Mouse (Mus musculus): ENCODE results near the gene Zfp710. TPM values are rescaled to one million over a fixed set of nuclear protein-coding genes. Genes with fewer than 3 reads are reported as not detected.
"Not testable (repeated sequence)": the region's sequence is repeated elsewhere in the genome, so short reads cannot be mapped to it uniquely, and the experiment has no call there.

Gene Zfp710
- polyA plus RNA-seq, 1 experiment from 2014 or later, result 9.4 TPM

DNA sequence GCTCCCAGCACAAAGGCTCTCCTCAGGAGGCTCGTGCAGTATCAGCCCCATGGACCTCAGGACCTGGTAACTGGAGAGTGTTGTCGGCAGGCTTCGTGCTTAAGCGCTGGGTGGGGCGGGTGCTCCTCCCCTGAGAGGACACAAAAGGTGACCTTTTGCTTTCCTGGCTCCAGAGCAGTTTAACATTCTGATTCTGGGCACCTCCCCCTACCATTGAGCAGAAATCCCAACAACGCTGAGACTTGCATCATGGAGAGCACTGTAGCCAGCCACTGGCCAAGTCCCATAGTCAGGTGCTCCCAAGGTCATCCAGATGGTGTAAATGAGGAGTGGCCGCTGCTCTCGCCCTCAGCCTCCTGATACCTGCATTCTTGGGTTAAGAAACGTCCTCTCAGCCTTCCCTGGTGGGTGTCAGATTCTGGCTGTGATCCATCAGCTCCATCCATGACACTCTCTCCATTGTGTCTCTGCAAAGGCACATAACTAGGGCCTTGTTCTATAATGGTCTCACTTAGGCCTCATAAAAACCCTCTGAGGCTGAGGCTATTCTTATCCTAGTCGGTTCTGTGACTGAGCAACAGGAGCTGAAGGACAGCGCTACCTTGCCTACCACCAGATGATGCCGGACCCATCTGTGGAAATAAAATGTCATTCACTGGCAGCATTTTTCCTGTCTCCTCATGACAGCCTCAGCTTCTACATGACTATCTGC is 105.9 kb downstream of the Zfp710 start:
- Histone ChIP-seq H3K4me1 (replicated peaks) (peaks cover 41% of the 10 kb centered on the region), H3K36me3 (no peaks in the 10 kb centered on the region), H3K4me3 (no peak overlapping the region), H3K9ac (peak overlapping the region; percentile 30; the same call in 1 of the 2 replicates), H3K9me3 (replicated peaks) (no peaks in the 10 kb centered on the region), H3K27ac (peak overlapping the region; percentile 98), H3K27me3 (no peaks in the 10 kb centered on the region), H3K4me2 (peak overlapping the region; percentile 30; the same call in 1 of the 2 replicates)
- WGBS, result 27% methylated on average over 12 of the region's 12 CpGs
- ATAC-seq (replicated peaks; ENCODE audit: insufficient number of reproducible peaks, insufficient read depth, low FRiP score, low read depth), result peak; percentile 81

DNA sequence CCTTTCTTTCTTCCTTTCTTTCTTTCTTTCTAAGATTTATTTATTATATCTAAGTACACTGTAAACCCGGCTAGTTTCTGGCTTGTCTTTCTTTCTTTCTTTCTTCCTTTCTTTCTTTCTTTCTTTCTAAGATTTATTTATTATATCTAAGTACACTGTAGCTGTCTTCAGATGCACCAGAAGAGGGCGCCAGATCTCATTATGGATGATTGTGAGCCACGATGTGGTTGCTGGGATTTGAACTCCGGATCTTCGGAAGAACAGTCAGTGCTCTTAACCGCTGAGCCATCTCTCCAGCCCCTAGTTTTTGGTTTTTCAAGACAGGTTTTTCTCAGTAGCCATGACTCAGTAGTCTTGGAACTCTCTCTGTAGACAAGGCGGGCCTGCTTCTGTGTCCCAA is 106.7 kb downstream of the Zfp710 start:
- Histone ChIP-seq H3K27ac (peak overlapping the region; percentile 98), H3K4me1 (replicated peaks) (peaks cover 41% of the 10 kb centered on the region)
- H3K9me3 ChIP-seq (replicated peaks); H3K4me2 ChIP-seq; H3K4me3 ChIP-seq; ATAC-seq (replicated peaks; ENCODE audit: insufficient number of reproducible peaks, insufficient read depth, low FRiP score, low read depth); H3K27me3 ChIP-seq; H3K36me3 ChIP-seq; H3K9ac ChIP-seq: not testable (repeated sequence)
- WGBS, result 69% methylated on average over 7 of the region's 7 CpGs

DNA sequence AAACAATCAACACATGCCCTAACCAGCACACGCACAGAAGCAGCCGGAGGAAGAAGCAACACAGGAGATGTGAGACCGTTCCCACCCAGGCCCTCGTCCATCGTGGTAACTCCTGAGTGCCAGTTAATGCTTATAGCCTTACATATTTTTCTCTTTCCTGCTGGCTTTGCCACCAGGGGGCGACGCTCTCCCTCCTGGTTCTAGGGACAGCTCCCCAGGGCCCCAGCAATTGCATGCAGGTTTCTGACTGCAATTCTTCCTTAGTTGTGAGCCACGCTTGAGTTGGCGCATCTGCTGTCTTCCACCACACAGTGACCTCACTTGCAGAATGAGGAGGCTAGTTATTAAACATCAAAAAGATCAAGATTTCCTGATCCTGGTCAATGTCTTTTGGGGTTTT is 107.9 kb downstream of the Zfp710 start:
- Histone ChIP-seq H3K4me2 (no peak overlapping the region), H3K9ac (no peak overlapping the region), H3K27me3 (no peaks in the 10 kb centered on the region), H3K27ac (0 out of 2 replicates have a peak overlapping the region, but pooled peaks have one; percentile 2), H3K4me1 (replicated peaks) (peaks cover 41% of the 10 kb centered on the region), H3K36me3 (no peaks in the 10 kb centered on the region), H3K4me3 (no peak overlapping the region), H3K9me3 (replicated peaks) (peaks cover 3% of the 10 kb centered on the region; the same call in 1 of the 2 replicates)
- no peak for ATAC-seq (replicated peaks; ENCODE audit: insufficient number of reproducible peaks, insufficient read depth, low FRiP score, low read depth)
- 56% methylated on average over 9 of the region's 9 CpGs for WGBS

DNA sequence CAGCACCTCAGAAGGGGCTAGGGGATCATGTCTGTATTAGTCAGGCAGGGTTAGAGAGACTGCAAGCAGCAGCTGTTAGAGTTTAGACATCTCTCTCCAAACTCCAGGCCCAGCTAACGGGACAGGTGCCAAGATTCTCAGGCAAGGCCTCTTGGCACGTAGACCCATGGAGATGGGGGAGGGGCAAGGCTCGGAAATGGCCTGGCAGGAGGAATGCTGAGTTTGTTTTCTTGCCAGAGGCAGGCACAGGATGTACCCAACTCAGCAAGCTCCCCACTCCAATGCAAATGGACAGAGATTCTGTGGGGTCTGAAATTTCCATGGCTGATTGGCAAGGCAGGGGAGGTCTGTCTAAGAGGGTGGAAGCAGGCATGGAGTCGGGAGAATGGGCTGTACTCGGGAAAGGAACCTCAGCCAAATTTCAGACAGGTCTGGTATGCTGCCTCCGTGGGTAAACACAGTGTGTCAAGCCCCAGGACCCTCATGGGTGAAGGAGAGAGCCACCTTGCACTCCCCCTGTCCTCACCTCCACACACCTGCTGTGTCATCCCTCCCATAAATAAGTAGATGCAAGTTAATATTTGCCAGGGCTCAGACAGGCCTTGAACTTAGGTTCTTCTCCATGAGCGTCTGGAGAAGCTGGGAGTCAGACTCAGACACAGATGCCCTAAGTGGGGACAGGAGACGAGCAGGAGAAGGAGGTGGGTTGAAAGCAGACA is 110.0 kb downstream of the Zfp710 start:
- Histone ChIP-seq H3K9me3 (replicated peaks) (peaks cover 3% of the 10 kb centered on the region; the same call in 1 of the 2 replicates), H3K9ac (peak overlapping the region; percentile 27; the same call in 1 of the 2 replicates), H3K27me3 (no peaks in the 10 kb centered on the region), H3K4me1 (replicated peaks) (peaks cover 31% of the 10 kb centered on the region), H3K4me2 (peak overlapping the region; percentile 36), H3K36me3 (no peaks in the 10 kb centered on the region), H3K4me3 (no peak overlapping the region), H3K27ac (peak overlapping the region; percentile 95)
- 23% methylated on average over 8 of the region's 8 CpGs for WGBS
- ATAC-seq (replicated peaks; ENCODE audit: insufficient number of reproducible peaks, insufficient read depth, low FRiP score, low read depth), result peak; percentile 76

DNA sequence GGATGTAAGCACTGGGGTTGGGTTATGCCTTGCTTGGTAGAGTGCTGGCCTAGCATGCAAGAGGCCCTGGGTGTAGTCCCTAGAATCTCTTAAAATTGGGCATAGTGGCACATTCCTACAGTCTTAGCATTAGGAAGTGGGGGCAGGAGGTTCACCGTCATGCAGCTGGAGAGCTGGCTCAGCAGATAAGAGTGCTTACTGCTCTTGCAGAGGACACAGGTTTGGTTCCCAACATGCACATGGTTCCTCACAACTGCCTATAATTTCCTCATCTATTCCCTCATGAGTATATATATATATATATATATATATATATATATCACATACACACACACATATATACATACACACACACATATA is 110.5 kb downstream of the Zfp710 start:
- H3K4me3 ChIP-seq, result no peak overlapping the region
- H3K4me2 ChIP-seq, result peak overlapping the region; percentile 36; the same call in 1 of the 2 replicates
- ATAC-seq (replicated peaks; ENCODE audit: insufficient number of reproducible peaks, insufficient read depth, low FRiP score, low read depth), result no peak
- H3K36me3 ChIP-seq, result no peaks in the 10 kb centered on the region
- peak overlapping the region; percentile 95 for H3K27ac ChIP-seq
- 23% methylated on average over 1 of the region's 1 CpGs for WGBS
- H3K4me1 ChIP-seq (replicated peaks), result peaks cover 27% of the 10 kb centered on the region
- H3K27me3 ChIP-seq, result no peaks in the 10 kb centered on the region
- H3K9me3 ChIP-seq (replicated peaks), result peaks cover 3% of the 10 kb centered on the region; the same call in 1 of the 2 replicates
- H3K9ac ChIP-seq, result no peak overlapping the region

DNA sequence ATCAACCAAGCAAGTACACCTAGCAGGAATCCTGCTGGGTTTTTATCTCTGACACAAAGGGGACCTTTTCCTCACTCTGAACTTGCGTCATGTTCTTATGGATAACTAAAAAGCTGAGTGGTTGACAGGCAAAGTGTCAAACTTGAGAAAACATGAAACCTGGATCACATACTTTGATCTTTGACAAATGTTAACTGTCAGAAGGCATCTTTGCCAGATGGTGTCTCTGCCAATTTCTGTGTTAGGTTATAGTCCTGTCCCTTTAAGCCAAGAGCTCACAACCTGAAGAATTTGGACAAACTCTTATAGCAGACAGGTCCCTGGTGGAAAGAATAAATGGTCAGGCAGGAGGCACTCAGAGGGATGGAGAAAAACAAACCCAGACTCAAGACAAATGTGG is 113.8 kb downstream of the Zfp710 start:
- no peak for ATAC-seq (replicated peaks; ENCODE audit: insufficient number of reproducible peaks, insufficient read depth, low FRiP score, low read depth)
- Histone ChIP-seq H3K27me3 (no peaks in the 10 kb centered on the region), H3K36me3 (no peaks in the 10 kb centered on the region), H3K27ac (no peak overlapping the region), H3K4me3 (no peak overlapping the region), H3K4me1 (replicated peaks) (peaks cover 21% of the 10 kb centered on the region), H3K9ac (no peak overlapping the region), H3K4me2 (no peak overlapping the region), H3K9me3 (replicated peaks) (peaks cover 3% of the 10 kb centered on the region; the same call in 1 of the 2 replicates)
- WGBS, result 81% methylated on average over 1 of the region's 1 CpGs

DNA sequence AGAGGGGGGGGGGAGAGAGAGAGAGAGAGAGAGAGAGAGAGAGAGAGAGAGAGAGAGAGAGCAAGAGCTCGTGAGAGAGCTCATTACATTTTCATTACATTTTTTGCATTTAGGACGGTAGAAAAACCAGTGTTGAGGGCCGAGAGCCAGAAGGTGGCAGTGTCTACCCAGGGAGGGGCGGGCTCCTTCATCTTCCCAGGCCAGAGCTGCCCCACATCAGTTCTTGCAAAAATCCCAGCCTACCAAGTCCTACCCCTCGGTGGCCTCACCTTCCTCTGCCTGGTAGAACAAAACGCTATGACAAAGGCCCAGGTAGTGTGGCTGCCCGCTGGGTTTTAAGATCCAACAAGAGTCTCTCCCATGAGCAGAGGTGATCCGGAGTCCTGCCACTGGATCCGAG is 116.2 kb downstream of the Zfp710 start:
- Histone ChIP-seq H3K9me3 (replicated peaks) (peaks cover 3% of the 10 kb centered on the region; the same call in 1 of the 2 replicates), H3K36me3 (no peaks in the 10 kb centered on the region), H3K4me2 (no peak overlapping the region), H3K4me1 (replicated peaks) (peaks cover 11% of the 10 kb centered on the region), H3K27ac (0 out of 2 replicates have a peak overlapping the region, but pooled peaks have one; percentile 10), H3K27me3 (no peaks in the 10 kb centered on the region), H3K9ac (peak overlapping the region; percentile 29; the same call in 1 of the 2 replicates), H3K4me3 (no peak overlapping the region)
- 16% methylated on average over 9 of the region's 9 CpGs for WGBS
- 0 out of 2 replicates have a peak, but pooled peaks have one; percentile 31 for ATAC-seq (replicated peaks; ENCODE audit: insufficient number of reproducible peaks, insufficient read depth, low FRiP score, low read depth)

Other genes with a start within 250 kb of the Zfp710 start
- gene Mesp1, start 231.0 kb upstream of the Zfp710 start, polyA plus RNA-seq (2015; fragmentation: Nextera tagmentation; extraction: Ambion mirVana), result 0.14 TPM in 1 of 2 replicates, not detected in the other
- gene Mesp2, start 214.1 kb upstream of the Zfp710 start, polyA plus RNA-seq (2015; fragmentation: Nextera tagmentation; extraction: Ambion mirVana), result 0.20 and 0.23 TPM in 2 replicates
- 8.6 and 11.8 TPM in 2 replicates for gene Anpep, start 163.8 kb upstream of the Zfp710 start, polyA plus RNA-seq (2015; fragmentation: Nextera tagmentation; extraction: Ambion mirVana)
- gene Ap3s2, start 104.2 kb upstream of the Zfp710 start, polyA plus RNA-seq (2015; fragmentation: Nextera tagmentation; extraction: Ambion mirVana), result 22.1 and 24.7 TPM in 2 replicates
- gene Arpin, start 89.5 kb upstream of the Zfp710 start, polyA plus RNA-seq (2015; fragmentation: Nextera tagmentation; extraction: Ambion mirVana), result 26.6 and 26.9 TPM in 2 replicates
- gene Idh2, start 90.6 kb downstream of the Zfp710 start, polyA plus RNA-seq (2015; fragmentation: Nextera tagmentation; extraction: Ambion mirVana), result 2,234 and 2,284 TPM in 2 replicates
- 12.4 and 14.0 TPM in 2 replicates for gene Sema4b, start 162.0 kb downstream of the Zfp710 start, polyA plus RNA-seq (2015; fragmentation: Nextera tagmentation; extraction: Ambion mirVana)
- 48.7 and 65.4 TPM in 2 replicates for gene Cib1, start 208.0 kb downstream of the Zfp710 start, polyA plus RNA-seq (2015; fragmentation: Nextera tagmentation; extraction: Ambion mirVana)
- gene Gdpgp1, start 208.1 kb downstream of the Zfp710 start, polyA plus RNA-seq (2015; fragmentation: Nextera tagmentation; extraction: Ambion mirVana), result 2.7 and 3.8 TPM in 2 replicates
- 0.63 and 1.2 TPM in 2 replicates for gene Ttll13, start 221.6 kb downstream of the Zfp710 start, polyA plus RNA-seq (2015; fragmentation: Nextera tagmentation; extraction: Ambion mirVana)
- 36.3 and 39.5 TPM in 2 replicates for gene Ngrn, start 236.4 kb downstream of the Zfp710 start, polyA plus RNA-seq (2015; fragmentation: Nextera tagmentation; extraction: Ambion mirVana)
- gene Vps33b, start 244.8 kb downstream of the Zfp710 start, polyA plus RNA-seq (2015; fragmentation: Nextera tagmentation; extraction: Ambion mirVana), result 8.1 and 12.1 TPM in 2 replicates